Mouse (Mus musculus): ENCODE measurements around the gene Fndc3b.

Gene Fndc3b

GRCm38 (mm10) chr3:27592728-27593484, 118.2 kb downstream of the Fndc3b start:
- no peak for DNase-seq (ENCODE audit: low spot score)

GRCm38 (mm10) chr3:27590823-27591222, 120.3 kb downstream of the Fndc3b start:
- DNase-seq (ENCODE audit: low spot score), result no peak

- DNase-seq (ENCODE audit: low spot score), result no peak
These were observed 121.8 kb downstream of the Fndc3b start for GRCm38 (mm10) chr3:27589305-27589704.

GRCm38 (mm10) chr3:27588604-27589003, 122.5 kb downstream of the Fndc3b start:
- no peak for DNase-seq (ENCODE audit: low spot score)

- no peak for DNase-seq (ENCODE audit: low spot score)
These were observed 126.2 kb downstream of the Fndc3b start for GRCm38 (mm10) chr3:27584607-27585605.

- DNase-seq (ENCODE audit: low spot score), result no peak
These were observed 128.9 kb downstream of the Fndc3b start for GRCm38 (mm10) chr3:27581931-27582840.

- DNase-seq (ENCODE audit: low spot score), result no peak
These were observed 130.2 kb downstream of the Fndc3b start for GRCm38 (mm10) chr3:27580956-27581355.

- no peak for DNase-seq (ENCODE audit: low spot score)
These were observed 131.1 kb downstream of the Fndc3b start for GRCm38 (mm10) chr3:27579894-27580613.

GRCm38 (mm10) chr3:27579229-27579628, 131.9 kb downstream of the Fndc3b start:
- DNase-seq (ENCODE audit: low spot score), result peak; percentile 4

GRCm38 (mm10) chr3:27577349-27578025, 133.6 kb downstream of the Fndc3b start:
- DNase-seq (ENCODE audit: low spot score), result no peak

GRCm38 (mm10) chr3:27574241-27574640, 136.9 kb downstream of the Fndc3b start:
- DNase-seq (ENCODE audit: low spot score), result no peak

- DNase-seq (ENCODE audit: low spot score), result no peak
These were observed 137.6 kb downstream of the Fndc3b start for GRCm38 (mm10) chr3:27573458-27573857.

- DNase-seq (ENCODE audit: low spot score), result no peak
These were observed 138.8 kb downstream of the Fndc3b start for GRCm38 (mm10) chr3:27572305-27572704.

GRCm38 (mm10) chr3:27565314-27565713, 145.8 kb downstream of the Fndc3b start:
- DNase-seq (ENCODE audit: low spot score), result no peak

GRCm38 (mm10) chr3:27563047-27563624, 148.0 kb downstream of the Fndc3b start:
- no peak for DNase-seq (ENCODE audit: low spot score)

- DNase-seq (ENCODE audit: low spot score), result no peak
These were observed 148.6 kb downstream of the Fndc3b start for GRCm38 (mm10) chr3:27562476-27562875.

- no peak for DNase-seq (ENCODE audit: low spot score)
These were observed 149.2 kb downstream of the Fndc3b start for GRCm38 (mm10) chr3:27561921-27562320.

- no peak for DNase-seq (ENCODE audit: low spot score)
These were observed 151.8 kb downstream of the Fndc3b start for GRCm38 (mm10) chr3:27559316-27559715.

GRCm38 (mm10) chr3:27557100-27558004, 153.8 kb downstream of the Fndc3b start:
- DNase-seq (ENCODE audit: low spot score), result no peak
